Mouse (Mus musculus) heart, postnatal 0 days (tissue): ENCODE measurements around the gene Il4ra.

Experiments used
- CTCF ChIP-seq: IDR thresholded peaks from 2 replicates; pipeline ENCODE4 v1.5.1; 2016; ENCODE audit warnings: antibody characterized with exemption, control low read depth, low read depth
- EP300 ChIP-seq: IDR thresholded peaks from 2 replicates; pipeline ENCODE4 v1.6.1; 2016; ENCODE audit warnings: antibody characterized with exemption, low read depth

GRCm38 (mm10) chr7:125605725-125606139 is 53.8 kb downstream of the Il4ra start:
- no peak for TF ChIP-seq CTCF
- TF ChIP-seq EP300 = no peak
